Mouse (Mus musculus) heart, embryonic 12.5 days (tissue): ENCODE results near the gene Mapk11. TPM values are rescaled to one million over a fixed set of nuclear protein-coding genes. Genes with fewer than 3 reads are reported as not detected.

Experiments used
- ATAC-seq: fragments of 200-750 bp; cut with Nextera tagmentation; 2 replicates; pipeline ENCODE4 v1.8.0; 2017; ENCODE audit warnings: moderate TSS enrichment, moderate library complexity; ENCODE audit not compliant: insufficient number of reproducible peaks, low FRiP score
- H3K27ac ChIP-seq: fragments of 300-500 bp; sonication (generic); 2 replicates; pipeline ENCODE4 v1.5.1; 2016; ENCODE audit warnings: mild to moderate bottlenecking, moderate library complexity; ENCODE audit not compliant: poor library complexity, severe bottlenecking
- H3K27me3 ChIP-seq: fragments of 300-500 bp; sonication (generic); replicated peaks from 2 replicates; pipeline ENCODE4 v1.6.1; 2016; ENCODE audit warnings: mild to moderate bottlenecking, moderate library complexity
- H3K36me3 ChIP-seq: fragments of 300-500 bp; sonication (generic); 2 replicates; pipeline ENCODE4 v1.6.1; 2016; ENCODE audit warnings: mild to moderate bottlenecking, moderate library complexity
- H3K4me1 ChIP-seq: fragments of 300-500 bp; sonication (generic); replicated peaks from 2 replicates; pipeline ENCODE4 v1.6.1; 2016; ENCODE audit warnings: mild to moderate bottlenecking
- H3K4me2 ChIP-seq: fragments of 300-500 bp; sonication (generic); 2 replicates; pipeline ENCODE4 v1.6.1; 2016; ENCODE audit warnings: mild to moderate bottlenecking, moderate library complexity
- H3K4me3 ChIP-seq: fragments of 300-500 bp; sonication (generic); 2 replicates; pipeline ENCODE4 v1.5.1; 2016; ENCODE audit warnings: mild to moderate bottlenecking
- H3K9ac ChIP-seq: fragments of 300-500 bp; sonication (generic); 2 replicates; pipeline ENCODE4 v1.6.1; 2016; ENCODE audit warnings: mild to moderate bottlenecking, moderate library complexity
- H3K9me3 ChIP-seq: fragments of 300-500 bp; sonication (generic); replicated peaks from 2 replicates; pipeline ENCODE4 v1.6.1; 2016; ENCODE audit warnings: mild to moderate bottlenecking, moderate library complexity
- WGBS: fragments of 180-500 bp; shearing (Covaris S2); methylation state at CpG from one replicate; pipeline ENCODE4 v1.1.7; 2016; 5-methylcytosine and 5-hydroxymethylcytosine counted together
- polyA plus RNA-seq: library from polyadenylated mRNA; unstranded; fragments of >200 nt; fragmentation: Nextera tagmentation; extraction: Ambion mirVana; gene quantifications from 2 replicates; pipeline ENCODE4 v1.2.1, GENCODE M21; 2016

The Mapk11 gene
- polyA plus RNA-seq, 1 experiment from 2014 or later, result 3.7 TPM

DNA sequence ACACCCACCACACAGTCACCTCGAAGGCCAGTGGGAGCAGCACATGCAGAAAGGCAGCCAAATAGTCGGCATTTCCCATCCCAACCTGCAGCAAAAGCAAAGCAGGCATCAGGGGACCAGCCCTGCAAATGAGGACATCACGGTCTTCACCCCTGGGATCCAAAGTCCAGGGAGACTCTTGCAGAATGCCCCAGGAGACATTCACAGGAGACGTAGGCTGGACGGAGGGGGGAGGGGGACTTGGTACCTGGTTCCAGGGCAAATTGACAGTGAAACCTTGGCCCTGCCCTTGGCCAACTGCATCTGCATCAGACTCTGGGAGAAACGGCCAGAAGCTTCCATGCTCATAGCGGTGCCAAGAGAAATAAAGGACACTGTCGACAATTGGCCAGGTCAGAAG, 22.8 kb downstream of the Mapk11 start:
- H3K36me3 ChIP-seq, result peaks cover 22% of the 10 kb centered on the region
- no peaks in the 10 kb centered on the region for H3K9me3 ChIP-seq
- H3K4me1 ChIP-seq, result peaks cover 28% of the 10 kb centered on the region
- H3K4me2 ChIP-seq, result no peak overlapping the region
- no peak overlapping the region for H3K27ac ChIP-seq
- H3K27me3 ChIP-seq, result no peaks in the 10 kb centered on the region
- no peak overlapping the region for H3K9ac ChIP-seq
- no peak for ATAC-seq
- H3K4me3 ChIP-seq, result no peak overlapping the region
- 86% methylated on average over 8 of the region's 8 CpGs for WGBS

DNA sequence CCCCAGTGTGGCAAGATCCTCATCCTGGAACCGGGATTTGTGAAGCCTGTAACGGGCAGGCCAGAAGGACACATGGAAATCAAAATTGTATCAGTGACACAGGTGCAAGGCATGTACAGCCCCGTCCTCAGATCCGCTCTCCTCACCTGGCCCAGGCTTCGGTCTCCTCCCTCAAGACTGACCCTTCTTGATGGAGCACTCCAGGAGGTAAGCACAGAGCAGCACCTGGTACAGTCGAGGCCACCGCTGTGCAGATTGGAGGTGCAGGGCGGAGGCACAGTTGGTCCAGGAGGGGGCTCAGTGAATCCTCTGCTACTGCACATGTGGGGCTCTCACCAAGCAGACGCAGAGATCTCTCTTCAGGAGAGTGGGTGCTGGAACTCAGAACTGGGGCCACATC, 24.1 kb downstream of the Mapk11 start:
- no peak overlapping the region for H3K9ac ChIP-seq

DNA sequence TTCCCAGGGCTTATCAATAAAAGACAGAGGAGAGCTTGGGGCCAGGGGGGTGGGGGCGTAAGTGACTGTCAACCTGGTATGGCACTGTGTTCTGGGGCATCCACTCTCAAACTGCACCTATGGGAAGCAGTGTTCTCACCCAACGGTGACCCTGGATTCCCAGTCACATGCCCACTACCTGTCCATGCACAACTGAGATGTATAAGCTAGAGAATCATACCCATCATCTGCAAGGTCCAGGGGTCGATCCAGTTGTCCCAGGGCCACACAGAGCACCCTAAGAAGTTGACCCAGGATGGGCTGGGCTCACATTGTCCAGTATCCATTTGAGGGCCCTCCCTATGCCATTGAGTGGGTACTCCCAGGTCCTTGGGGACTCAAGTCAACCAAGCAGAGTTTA, 25.1 kb downstream of the Mapk11 start:
- no peak overlapping the region for H3K9ac ChIP-seq
- H3K27ac ChIP-seq, result no peak overlapping the region
- H3K4me1 ChIP-seq, result peaks cover 43% of the 10 kb centered on the region
- H3K4me3 ChIP-seq, result no peak overlapping the region
- ATAC-seq, result no peak
- H3K27me3 ChIP-seq, result no peaks in the 10 kb centered on the region
- H3K4me2 ChIP-seq, result no peak overlapping the region
- H3K9me3 ChIP-seq, result no peaks in the 10 kb centered on the region
- 95% methylated on average over 3 of the region's 3 CpGs for WGBS
- peaks cover 18% of the 10 kb centered on the region for H3K36me3 ChIP-seq

More for the DNA sequence above, 24.1 kb downstream of the Mapk11 start:
- no peak for ATAC-seq
- Histone ChIP-seq H3K27ac (no peak overlapping the region), H3K4me2 (no peak overlapping the region), H3K36me3 (peaks cover 12% of the 10 kb centered on the region), H3K27me3 (no peaks in the 10 kb centered on the region), H3K4me3 (no peak overlapping the region), H3K9me3 (no peaks in the 10 kb centered on the region), H3K4me1 (peaks cover 39% of the 10 kb centered on the region)
- 89% methylated on average over 9 of the region's 9 CpGs for WGBS

DNA sequence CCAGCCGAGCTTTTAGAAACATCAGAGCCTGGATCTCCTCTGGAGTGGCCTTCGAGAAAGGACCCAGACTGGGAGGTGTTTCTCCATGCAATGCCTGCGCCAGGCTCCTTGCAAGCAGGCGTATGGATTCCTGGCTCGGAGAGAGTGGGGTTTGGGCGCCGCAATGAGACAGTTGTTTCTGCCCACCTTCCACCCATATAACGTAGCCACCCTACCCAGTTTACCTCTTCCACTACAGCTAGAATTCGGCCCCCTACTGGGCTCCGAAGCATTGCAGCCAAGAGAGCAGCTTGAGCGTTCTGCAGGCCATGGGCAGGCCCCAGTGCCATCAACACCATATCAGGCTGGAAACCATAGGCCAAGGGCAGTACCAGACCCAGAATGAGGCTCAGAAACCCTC, 25.8 kb downstream of the Mapk11 start:
- 35% methylated on average over 11 of the region's 11 CpGs for WGBS

DNA sequence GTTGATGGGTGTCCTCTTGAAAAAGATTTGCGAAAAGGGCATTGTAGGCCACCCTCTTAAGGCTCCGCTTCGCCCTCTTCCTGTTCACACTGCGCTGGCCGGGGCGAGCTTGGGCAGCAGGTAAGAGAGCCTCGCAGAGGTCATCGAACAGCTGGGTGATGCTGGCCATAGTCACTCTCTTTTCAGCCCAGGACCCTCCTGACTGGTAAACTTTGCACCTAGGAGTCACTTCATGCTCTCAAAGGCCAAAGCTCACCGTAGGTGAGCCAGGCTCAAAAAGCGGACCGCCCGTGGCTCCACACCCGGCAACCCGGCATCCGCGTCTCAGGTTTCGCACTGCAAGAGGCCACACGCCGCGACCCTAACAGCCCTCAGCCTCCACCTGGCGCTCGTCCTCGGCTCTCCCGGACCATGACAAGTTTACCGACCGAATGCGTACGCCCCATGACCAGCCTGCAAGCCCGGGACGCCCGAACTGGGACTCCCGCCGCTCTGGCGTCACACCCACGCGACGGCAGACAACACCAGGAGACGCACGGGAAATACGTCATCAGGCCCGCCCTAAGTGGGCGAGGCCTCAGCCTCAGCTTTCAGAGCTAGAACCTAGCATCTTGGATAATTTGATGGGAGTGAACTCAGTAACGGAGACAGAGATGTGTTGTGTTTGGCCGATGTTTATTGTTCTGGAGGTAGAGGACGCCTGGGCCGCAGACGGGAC, 26.6 kb downstream of the Mapk11 start, which contains the start of gene Tubgcp6:
Gene Tubgcp6 (minus strand): TSS at position 464 of the 718 bp plus-strand sequence.
- H3K4me3 ChIP-seq, result peak within 1 kb of the TSS; percentile 90
- peak within 1 kb of the TSS; percentile 96 for H3K4me2 ChIP-seq

More for the DNA sequence above, 25.8 kb downstream of the Mapk11 start:
- no peaks in the 10 kb centered on the region for H3K27me3 ChIP-seq
- H3K9me3 ChIP-seq, result no peaks in the 10 kb centered on the region
- H3K27ac ChIP-seq, result peak overlapping the region; percentile 49; the same call in 1 of the 2 replicates
- ATAC-seq, result no peak
- peak overlapping the region; percentile 96 for H3K4me2 ChIP-seq
- peak overlapping the region; percentile 85 for H3K9ac ChIP-seq
- H3K4me3 ChIP-seq, result peak overlapping the region; percentile 90
- H3K4me1 ChIP-seq, result peaks cover 40% of the 10 kb centered on the region
- peaks cover 23% of the 10 kb centered on the region for H3K36me3 ChIP-seq

DNA sequence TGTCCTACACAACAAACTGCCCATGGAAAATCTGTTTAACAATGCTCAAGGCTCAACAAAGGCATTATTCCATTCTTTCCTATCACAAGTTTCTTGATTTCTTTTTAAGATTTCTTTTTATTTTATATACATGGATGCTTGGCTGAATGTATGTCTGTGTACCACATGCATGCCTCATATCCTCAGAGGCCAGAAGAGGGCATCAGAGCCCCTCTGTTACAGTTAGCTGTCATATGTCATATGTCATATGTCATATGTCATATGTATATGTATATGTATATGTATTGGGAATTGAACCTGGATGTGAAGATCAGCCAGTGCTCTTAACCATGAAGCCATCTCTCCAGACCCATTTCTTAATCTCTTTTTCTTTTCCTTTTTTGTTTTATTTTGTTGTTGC, 31.4 kb downstream of the Mapk11 start:
- ATAC-seq, result no peak
- Histone ChIP-seq H3K27ac (no peak overlapping the region), H3K9ac (no peak overlapping the region), H3K4me1 (peaks cover 23% of the 10 kb centered on the region), H3K9me3 (no peaks in the 10 kb centered on the region), H3K4me3 (no peak overlapping the region), H3K27me3 (no peaks in the 10 kb centered on the region), H3K36me3 (peaks cover 62% of the 10 kb centered on the region), H3K4me2 (no peak overlapping the region)

More for the DNA sequence above, 26.6 kb downstream of the Mapk11 start, which contains the start of gene Tubgcp6:
- H3K27me3 ChIP-seq, result no peaks in the 10 kb centered on the region
- H3K27ac ChIP-seq, result peak within 1 kb of the TSS; percentile 53; the same call in 1 of the 2 replicates
- no peaks in the 10 kb centered on the region for H3K9me3 ChIP-seq
- WGBS, result under 1% methylated on average over 47 of the region's 47 CpGs
- ATAC-seq, result peak; percentile 89
- peak within 1 kb of the TSS; percentile 85 for H3K9ac ChIP-seq
- peaks cover 36% of the 10 kb centered on the region for H3K4me1 ChIP-seq
- H3K36me3 ChIP-seq, result peaks cover 29% of the 10 kb centered on the region

DNA sequence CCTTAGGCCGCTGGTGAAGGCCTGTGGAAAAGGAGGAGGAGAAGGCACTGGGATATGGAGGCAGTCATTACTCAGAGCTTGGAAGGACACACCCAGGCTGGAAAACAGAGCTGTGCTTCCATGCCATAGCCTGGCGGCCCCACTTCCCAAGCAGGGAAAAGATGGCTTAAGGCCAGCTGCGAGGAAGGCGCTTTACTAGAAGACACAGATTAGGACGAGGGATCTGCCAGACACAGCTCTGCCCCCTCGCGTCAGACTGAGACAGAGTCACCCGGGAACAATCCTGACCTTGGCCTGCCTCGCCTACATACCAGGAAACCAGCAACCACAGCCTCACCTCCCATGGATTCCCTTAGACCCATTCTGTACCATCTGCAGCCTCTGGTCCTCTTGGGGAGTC, 39.3 kb downstream of the Mapk11 start:
- no peak overlapping the region for H3K9ac ChIP-seq
- 67% methylated on average over 9 of the region's 9 CpGs for WGBS
- no peak overlapping the region for H3K4me3 ChIP-seq
- no peak for ATAC-seq
- no peaks in the 10 kb centered on the region for H3K27me3 ChIP-seq
- H3K27ac ChIP-seq, result no peak overlapping the region
- H3K9me3 ChIP-seq, result no peaks in the 10 kb centered on the region
- peaks cover 88% of the 10 kb centered on the region for H3K36me3 ChIP-seq
- H3K4me1 ChIP-seq, result no peaks in the 10 kb centered on the region
- no peak overlapping the region for H3K4me2 ChIP-seq

DNA sequence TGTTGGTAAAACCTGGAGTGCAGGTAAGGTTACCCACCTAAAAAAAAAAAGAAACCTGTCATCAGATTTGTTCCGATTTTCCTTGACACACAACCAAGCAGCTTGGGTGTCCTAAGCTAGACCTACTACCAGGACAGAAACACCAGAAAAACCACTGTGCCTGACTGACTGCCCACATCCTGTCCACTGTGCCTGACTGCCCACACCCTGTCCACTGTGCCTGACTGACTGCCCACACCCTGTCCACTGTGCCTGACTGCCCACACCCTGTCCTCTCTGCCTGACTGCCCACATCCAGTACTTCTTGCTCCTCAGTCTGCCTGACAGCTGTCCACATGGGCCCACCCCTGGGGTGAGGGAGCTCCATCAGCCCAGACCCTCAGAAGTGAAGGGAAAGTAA, 42.5 kb downstream of the Mapk11 start:
- Histone ChIP-seq H3K4me2 (no peak overlapping the region), H3K27me3 (no peaks in the 10 kb centered on the region)
- no peak for ATAC-seq

DNA sequence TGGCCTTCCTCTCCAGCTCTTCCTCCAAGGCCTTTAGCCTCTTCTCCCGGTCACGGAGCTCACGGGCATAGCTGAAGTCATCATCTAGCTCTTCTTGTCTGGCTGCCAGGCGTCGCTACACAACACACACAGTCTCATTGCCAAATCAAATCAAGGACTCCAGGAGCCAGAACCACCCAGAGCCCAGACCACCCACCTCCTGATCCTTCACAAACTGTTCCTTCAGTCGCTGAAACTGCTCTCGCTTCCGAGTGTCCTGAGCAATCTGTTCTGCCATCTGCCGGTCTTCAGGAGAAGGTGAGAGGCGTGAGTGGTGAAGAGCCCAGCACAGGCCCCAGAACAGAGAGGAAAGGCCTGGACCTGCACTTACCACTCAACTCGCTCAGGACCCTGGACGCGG, 43.4 kb downstream of the Mapk11 start:
- WGBS, result 89% methylated on average over 13 of the region's 13 CpGs
- no peak overlapping the region for H3K4me2 ChIP-seq
- no peaks in the 10 kb centered on the region for H3K4me1 ChIP-seq
- H3K9me3 ChIP-seq, result no peaks in the 10 kb centered on the region
- H3K9ac ChIP-seq, result no peak overlapping the region
- peaks cover 99% of the 10 kb centered on the region for H3K36me3 ChIP-seq
- no peaks in the 10 kb centered on the region for H3K27me3 ChIP-seq
- H3K27ac ChIP-seq, result no peak overlapping the region
- no peak for ATAC-seq
- no peak overlapping the region for H3K4me3 ChIP-seq

More for the DNA sequence above, 42.5 kb downstream of the Mapk11 start:
- 83% methylated on average over 1 of the region's 1 CpGs for WGBS
- H3K4me3 ChIP-seq, result no peak overlapping the region
- no peak overlapping the region for H3K9ac ChIP-seq
- H3K36me3 ChIP-seq, result peaks cover 96% of the 10 kb centered on the region
- no peaks in the 10 kb centered on the region for H3K4me1 ChIP-seq
- H3K9me3 ChIP-seq, result no peaks in the 10 kb centered on the region
- no peak overlapping the region for H3K27ac ChIP-seq

DNA sequence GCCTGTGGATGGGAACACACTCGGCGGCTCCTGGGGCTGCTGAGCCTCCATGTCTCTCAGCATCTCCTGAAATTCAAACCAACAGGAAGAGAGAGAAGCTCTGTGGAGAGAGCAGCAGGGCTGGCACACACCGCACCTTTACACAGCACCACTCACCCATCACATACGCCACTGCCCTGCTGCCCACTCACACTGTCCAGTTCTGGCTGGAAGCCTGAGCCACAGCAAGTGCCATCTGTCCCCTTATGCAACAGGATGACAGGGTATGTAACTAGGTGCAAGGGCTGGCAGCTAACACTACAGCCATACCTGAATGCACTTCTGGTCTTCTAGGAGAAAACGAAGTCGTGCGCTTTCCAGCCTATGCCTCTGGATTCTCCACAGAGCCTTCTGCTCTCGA, 45.0 kb downstream of the Mapk11 start:
- Histone ChIP-seq H3K9ac (no peak overlapping the region), H3K4me3 (no peak overlapping the region), H3K27ac (no peak overlapping the region), H3K36me3 (peaks cover 99% of the 10 kb centered on the region), H3K27me3 (no peaks in the 10 kb centered on the region), H3K4me2 (no peak overlapping the region), H3K9me3 (no peaks in the 10 kb centered on the region), H3K4me1 (no peaks in the 10 kb centered on the region)
- no peak for ATAC-seq
- WGBS, result 91% methylated on average over 8 of the region's 8 CpGs

DNA sequence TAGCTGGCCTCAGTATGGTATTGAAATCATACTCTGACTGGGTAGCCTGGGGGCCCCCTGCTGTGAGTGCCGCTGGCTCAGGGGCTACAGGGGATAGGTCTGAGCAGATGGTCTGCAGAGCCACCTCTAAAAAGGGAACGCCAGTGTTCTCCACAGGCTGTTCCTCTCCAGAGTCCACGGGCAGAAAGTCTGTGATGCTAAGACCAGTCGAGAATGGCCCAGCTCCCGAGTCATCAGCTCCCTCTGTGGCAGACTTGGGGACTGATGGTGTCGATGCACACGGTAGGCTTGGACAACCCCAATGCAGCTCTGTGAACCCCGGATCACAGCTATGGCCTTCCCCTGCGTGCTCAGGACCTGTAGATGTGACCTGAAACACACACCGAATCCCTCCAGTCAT, 45.5 kb downstream of the Mapk11 start:
- Histone ChIP-seq H3K9ac (no peak overlapping the region), H3K4me3 (no peak overlapping the region), H3K27me3 (no peaks in the 10 kb centered on the region), H3K27ac (no peak overlapping the region), H3K36me3 (peaks cover 99% of the 10 kb centered on the region), H3K9me3 (no peaks in the 10 kb centered on the region), H3K4me1 (no peaks in the 10 kb centered on the region), H3K4me2 (no peak overlapping the region)
- WGBS, result 85% methylated on average over 10 of the region's 10 CpGs
- no peak for ATAC-seq

DNA sequence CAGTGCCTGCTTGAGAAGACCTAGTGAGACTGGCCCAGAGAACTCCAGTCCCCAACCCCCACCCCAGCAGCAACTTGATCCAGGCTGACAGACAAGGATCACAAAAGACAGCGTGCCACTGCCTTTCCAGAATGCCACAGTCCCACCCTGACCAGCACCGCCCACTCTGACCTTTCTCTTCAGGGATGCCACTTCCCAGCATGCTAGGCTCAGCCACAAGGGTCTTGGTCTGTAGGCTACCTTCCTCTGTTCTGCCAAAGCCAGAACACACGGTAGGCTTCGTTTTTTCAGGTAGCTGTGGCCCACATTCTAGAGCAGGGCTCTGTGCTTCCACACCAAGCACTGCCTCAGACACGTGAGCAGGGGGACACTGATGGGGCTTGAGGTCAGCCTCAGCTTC, 46.8 kb downstream of the Mapk11 start:
- Histone ChIP-seq H3K36me3 (peaks cover 98% of the 10 kb centered on the region), H3K9ac (no peak overlapping the region), H3K27ac (no peak overlapping the region), H3K4me1 (no peaks in the 10 kb centered on the region), H3K4me2 (no peak overlapping the region), H3K27me3 (no peaks in the 10 kb centered on the region), H3K4me3 (no peak overlapping the region), H3K9me3 (no peaks in the 10 kb centered on the region)
- no peak for ATAC-seq
- 76% methylated on average over 5 of the region's 5 CpGs for WGBS
